Mouse (Mus musculus): ENCODE results near the gene Ppp1r27.
A peak's percentile ranks its signal among the peaks of the same experiment; 100 is the strongest.
"Not testable (repeated sequence)": the region's sequence is repeated elsewhere in the genome, so short reads cannot be mapped to it uniquely, and the experiment has no call there.

Gene Ppp1r27

DNA sequence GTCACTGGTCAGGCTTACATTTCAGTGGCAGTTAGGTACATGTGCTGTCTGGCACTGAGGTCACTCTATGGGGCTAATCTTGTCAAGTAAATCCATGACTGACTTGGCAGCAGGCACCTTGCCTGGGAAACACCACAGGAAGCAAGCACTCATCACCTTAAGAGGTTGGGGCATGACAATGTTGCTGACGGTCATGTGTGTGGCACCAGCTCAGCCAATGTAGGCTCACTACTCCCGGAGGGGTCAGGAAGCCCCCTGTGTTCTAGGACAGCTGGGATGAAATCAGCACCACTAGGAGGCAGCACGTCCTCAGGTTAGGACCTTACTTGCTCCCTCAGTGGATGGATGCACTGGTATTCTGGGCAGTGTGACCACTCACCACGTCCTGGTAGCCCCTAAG, 9.0 kb downstream of the Ppp1r27 start:
- DNase-seq = no peak

DNA sequence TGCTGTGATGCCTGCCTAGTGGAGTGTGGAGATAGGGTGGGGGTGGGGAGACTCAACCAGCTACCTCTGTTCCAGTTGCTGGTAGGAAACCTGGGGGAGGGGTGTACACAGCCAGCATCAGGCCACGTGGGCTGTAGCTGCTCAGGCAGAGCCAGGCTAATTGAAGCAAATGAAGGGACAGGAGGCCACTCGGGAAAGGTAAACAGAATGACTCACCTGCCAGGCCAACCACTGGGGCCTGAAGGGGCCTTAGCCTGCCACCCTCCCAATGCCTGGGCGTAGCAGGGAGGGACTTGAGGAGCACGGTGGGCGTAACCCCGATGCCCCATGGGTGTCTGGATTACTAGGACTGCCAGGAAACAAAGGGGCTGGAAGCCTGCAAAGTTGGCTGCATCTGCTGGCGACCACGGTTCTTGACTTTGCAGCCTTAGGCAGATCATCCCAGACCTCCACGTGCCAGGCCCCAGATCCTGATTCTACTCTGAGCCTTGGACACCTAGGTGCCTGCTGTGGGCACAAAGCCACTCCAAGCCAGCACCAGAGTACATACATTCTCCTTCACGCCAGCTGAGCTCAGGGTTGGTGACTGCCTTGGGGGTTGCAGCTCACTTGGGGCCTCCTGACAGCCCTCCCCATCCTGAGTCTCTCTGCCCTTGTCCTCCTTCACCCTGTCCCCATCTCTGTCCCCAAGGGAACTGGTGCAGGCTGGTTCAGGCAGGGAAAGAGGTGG, 11.5 kb downstream of the Ppp1r27 start:
- no peak for DNase-seq

DNA sequence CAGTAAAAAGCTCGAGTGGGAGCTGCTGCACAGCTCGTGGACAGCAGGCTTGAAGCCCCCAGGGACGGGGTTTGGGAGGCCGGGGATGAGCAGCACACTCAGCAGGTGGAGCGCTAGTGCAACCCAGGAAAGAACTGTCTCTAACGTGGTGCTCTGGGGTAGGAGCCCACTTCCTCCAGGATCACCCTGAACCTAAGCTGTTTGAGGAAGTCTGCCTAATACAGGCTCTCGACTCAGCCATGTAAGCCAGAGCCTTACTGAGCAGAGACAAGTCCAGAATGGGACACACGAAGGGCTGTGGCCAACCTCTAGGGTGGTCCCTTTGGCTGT, 12.0 kb downstream of the Ppp1r27 start:
- DNase-seq = no peak

GRCm38 (mm10) chr11:120538485-120538884, 12.4 kb downstream of the Ppp1r27 start:
- DNase-seq = peak; percentile 82

DNA sequence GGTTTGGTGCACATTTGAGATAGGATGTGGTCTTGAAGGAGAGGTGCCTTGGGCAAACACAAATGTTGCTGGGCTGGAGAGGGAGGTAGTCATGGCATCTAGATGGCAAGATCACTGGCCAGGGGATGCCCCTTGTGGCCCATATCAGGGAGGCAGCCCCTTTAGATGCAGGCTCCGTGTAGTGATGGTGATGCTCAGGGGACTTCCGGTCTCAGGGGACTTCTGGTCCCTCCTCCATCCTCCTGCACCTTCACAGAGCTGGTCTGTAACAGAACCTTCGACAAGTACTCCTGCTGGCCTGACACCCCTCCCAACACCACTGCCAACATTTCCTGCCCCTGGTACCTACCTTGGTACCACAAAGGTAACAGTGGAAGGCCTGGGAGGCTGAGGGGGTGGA, 15.1 kb downstream of the Ppp1r27 start:
- DNase-seq = no peak

DNA sequence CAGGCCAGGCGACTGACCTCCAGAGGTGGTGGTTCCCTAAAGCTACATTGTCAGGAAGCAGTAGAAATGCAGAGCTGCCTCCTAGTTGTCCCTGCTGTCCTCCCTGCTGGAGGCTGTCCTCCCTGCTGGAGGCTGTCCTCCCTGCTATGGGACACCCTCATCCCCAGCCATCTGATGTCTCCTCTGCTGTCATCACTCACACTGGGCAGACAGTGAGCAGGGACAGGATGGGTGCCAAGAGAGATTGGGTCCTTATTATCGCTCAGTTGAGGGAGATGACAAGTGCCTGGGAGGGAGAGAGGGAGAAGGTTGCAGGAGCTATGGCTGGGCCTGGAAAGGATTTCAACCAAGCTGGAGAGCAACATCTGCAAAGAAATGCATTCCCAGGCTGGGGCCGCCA, 15.8 kb downstream of the Ppp1r27 start:
- no peak for DNase-seq

DNA sequence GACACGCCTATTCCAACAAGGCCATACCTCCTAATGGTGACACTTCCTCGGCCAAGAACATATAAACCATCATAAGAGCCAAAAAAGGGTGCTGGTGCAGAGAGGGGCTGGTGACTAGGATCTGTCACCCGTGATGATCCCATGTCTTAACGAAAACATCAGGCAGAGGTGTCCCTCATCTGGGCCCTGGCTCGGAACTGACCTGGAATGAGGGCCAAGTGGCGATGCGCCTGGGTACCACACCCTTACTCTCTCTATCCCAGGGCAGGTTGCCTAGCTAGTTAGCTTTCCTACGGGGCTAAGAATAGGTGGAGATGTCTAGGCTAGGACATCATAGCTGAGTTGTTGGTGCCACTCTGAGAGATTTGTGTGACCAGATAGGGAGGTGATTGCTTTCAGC, 16.8 kb downstream of the Ppp1r27 start:
- no peak for DNase-seq

- no peak for DNase-seq
Observed at GRCm38 (mm10) chr11:120531646-120532045, 19.3 kb downstream of the Ppp1r27 start.

DNA sequence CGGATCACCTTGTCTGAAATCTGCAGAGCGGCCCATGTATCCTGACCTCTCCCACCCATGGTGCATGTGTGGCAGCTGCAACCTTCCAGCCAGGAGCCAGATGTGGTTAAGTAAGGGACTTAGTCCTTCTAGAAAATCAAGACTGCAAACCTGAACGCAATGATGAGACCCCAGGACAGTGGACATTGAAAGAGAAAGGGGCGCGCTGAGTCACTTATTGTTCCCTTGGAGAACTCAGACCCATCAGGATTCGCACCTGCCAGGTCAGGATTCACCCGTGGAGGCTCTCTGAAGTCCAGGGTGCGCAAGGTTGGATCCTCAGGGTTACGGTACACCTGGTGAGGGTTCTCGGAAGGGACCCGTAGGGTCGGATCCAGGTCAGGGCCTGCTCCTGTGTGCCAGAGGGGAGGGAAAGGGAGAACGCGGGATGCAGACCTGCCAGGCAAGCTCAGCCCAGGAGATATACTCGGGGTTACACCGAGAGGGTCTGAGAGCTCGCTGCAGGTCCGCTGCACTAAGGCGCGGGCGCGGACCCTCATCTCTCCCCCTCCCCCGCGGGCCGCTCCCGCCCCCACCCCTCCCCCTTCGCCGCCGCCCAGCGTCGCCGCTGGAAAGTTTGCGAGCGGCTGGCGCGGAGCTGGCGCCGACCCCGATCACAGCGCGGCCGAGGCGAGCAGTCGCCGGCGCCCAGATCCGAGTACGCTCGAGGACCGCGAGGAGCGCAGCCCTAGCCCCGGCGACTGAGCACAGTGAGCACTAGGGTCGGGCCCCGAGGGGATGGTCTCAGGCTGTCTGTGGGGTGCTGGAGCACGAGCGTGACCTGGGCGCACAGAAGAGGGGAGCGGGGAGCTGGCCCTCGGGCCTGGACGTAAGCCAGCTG, 20.6 kb downstream of the Ppp1r27 start, which contains the start of gene Gcgr:
TSS of gene Gcgr (plus strand) at position 615 of the 880 bp plus-strand sequence.
- no peak for DNase-seq

DNA sequence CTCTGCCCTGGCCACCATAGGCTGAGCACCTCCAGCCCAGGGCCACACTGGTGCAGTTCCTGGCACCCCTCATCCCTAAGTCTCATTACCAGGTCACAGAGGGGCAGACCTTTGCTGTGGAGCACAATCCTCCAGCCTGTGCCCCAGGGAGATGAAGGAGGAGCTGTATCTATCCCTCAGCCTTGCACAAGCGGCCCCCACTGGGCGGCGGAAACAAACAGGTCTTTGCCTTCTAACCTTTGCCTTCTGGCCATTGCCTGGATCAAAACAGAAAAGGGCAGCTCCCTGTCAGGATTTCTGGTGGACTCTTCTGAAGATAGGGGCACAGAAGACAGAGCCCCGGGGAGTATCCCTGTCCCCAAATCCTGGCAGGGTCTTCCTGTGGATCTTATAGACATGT, 22.0 kb downstream of the Ppp1r27 start:
- DNase-seq = no peak

DNA sequence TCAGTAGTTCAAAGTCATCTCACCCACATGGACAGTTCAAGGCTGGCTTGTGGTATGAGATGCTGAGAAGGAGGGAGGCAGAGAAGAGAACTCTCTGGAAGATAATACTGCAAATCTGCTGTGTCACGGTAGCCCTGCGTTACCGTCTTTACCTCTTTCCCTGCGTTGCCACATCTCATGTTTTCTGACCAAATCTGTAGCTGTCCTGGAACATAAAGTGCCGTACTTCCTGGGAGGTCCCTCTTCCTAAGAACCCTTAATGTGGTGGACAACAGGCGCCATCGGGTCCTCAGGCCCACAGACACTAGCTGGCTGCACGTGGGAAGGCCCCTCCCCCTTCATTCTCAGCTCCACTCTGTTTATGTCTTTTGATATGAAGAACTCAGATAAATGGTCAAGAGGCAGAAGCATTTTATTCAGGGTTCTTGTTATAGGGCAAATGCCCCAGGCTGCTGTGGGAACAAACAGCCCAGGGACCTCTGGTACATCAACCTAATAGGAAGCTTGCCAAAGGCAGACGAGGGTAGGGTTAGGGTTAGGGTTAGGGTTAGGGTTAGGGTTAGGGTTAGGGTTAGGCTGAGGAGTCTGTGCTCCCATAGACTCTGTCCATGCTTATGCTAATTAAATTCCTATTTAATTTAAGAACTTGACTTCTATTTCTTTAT, 23.1 kb downstream of the Ppp1r27 start:
- no peak for DNase-seq

- DNase-seq = no peak
Observed at GRCm38 (mm10) chr11:120525959-120526358, 25.0 kb downstream of the Ppp1r27 start.

GRCm38 (mm10) chr11:120522581-120522980, 28.4 kb downstream of the Ppp1r27 start:
- DNase-seq = no peak

DNA sequence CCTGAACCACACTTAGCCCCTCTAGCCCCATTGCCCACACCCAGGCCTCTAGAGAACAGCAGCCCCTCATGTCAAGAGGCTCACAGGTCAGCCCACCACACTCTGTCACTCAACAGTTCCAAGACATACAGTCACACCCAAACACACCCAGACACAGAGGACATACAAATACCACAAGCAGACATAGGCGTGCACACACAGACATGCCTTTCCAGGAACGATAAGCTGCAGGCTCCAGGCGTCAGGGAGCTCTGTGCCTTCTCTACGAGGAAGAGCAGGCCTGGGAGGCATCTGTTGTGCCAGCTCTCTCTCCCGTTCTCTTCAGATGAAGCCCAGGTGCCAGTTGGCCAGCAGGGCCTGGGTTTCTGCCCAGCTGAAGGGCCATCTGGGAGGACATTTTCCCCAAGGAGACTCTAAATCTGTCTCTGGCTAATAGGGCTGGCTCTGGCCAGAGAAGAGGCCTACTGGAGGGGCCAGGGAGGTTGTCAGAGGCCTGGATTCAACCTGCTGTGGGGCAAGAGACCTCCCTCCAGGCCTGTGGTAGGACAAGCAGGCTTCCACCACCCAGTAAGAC, 29.9 kb downstream of the Ppp1r27 start:
- DNase-seq = peak; percentile 83

DNA sequence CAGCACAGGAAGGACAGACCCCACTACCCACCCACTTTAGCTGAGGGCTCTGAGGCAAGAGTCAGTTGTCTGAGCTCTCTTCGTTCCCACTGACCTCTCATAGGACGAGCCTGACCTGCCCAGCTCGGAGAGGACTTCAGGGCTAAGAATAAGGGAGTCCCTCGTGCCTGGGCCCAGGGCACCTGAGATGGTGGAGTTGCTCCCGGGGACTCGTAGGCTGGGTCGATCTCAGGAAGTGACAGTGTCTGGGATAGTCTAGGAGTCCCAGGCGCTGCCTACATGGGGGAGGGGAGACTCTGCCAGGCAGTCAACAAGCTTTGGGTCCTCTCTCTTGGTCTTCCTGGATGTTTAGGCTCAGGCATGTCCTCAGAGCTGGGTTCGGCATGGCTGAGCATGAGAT, 30.4 kb downstream of the Ppp1r27 start:
- DNase-seq = no peak

GRCm38 (mm10) chr11:120519738-120520137, 31.2 kb downstream of the Ppp1r27 start:
- no peak for DNase-seq

GRCm38 (mm10) chr11:120518558-120518957, 32.4 kb downstream of the Ppp1r27 start:
- no peak for DNase-seq

DNA sequence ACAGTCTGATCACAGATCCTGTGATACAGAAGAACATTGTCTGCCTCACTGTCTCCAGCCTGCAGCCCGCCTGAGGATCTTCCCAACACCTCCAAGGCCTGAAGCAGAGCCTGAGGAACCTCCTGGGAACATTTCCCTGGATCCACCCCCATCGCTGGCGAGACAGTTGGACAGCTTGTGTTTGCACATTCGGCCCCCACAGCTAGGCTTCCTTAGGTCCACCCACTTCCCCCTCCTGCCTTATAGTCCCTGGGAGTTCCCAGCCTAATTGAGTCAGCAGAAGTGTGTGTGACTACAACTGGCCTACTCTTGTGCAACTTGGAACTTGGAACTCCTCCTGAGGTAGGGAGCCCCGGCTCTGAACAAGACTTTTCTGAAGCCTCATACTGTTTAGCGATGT, 32.9 kb downstream of the Ppp1r27 start:
- DNase-seq = no peak

DNA sequence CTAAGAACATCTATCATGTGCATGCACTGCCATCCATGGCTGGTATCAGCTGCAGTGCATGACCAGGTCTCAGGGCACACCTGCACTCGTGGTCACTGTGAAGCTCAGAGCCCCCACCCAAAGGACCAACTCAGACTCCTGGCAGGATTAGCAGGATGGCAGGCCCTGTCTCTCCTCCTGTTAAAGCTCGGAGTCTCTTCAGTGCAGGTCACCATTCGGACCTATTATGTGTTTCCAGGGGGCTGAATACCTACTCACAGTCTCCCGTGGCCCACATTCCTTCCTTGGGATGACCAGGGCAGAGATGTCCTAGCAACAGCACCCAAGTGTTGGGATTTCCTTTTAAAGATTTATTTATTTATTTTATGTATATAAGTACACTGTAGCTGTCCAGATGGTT, 33.8 kb downstream of the Ppp1r27 start:
- no peak for DNase-seq

DNA sequence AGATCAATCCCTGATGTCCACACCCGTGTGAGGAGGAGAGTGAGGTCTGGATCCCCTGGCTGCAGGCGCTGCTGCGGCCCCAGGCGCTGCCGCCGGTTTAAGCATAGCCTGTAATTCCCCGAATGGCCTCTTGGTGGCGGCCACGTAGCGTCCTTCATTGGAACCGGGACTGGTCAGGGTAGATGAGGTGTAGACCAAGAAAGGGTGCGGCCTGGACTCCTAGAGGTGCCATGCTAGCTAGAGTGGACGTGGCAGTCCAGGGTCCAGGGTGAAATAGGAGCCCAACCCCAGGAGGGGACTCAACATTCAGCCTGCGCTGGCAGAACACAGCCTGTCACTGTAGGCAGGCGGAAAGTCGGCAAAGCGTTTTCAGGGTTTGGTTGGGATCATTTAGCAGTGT, 35.3 kb downstream of the Ppp1r27 start:
- DNase-seq = peak; percentile 93

DNA sequence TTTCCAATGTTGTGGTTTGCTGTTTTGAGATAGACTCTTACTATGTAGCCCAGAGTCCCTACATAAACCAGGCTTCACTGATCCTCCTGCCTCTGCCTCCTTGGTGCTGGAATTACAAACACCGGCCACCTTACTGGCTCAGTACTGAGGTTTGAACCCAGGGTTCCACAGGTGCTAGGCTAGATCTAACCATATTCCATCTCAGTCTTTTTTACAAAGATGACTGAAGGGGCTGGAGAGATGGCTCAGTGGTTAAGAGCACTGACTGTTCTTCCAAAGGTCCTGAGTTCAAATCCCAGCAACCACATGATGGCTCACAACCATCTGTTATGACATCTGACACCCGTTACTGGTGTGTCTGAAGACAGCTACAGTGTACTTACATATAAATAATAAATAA, 36.7 kb downstream of the Ppp1r27 start:
- DNase-seq = not testable (repeated sequence)

DNA sequence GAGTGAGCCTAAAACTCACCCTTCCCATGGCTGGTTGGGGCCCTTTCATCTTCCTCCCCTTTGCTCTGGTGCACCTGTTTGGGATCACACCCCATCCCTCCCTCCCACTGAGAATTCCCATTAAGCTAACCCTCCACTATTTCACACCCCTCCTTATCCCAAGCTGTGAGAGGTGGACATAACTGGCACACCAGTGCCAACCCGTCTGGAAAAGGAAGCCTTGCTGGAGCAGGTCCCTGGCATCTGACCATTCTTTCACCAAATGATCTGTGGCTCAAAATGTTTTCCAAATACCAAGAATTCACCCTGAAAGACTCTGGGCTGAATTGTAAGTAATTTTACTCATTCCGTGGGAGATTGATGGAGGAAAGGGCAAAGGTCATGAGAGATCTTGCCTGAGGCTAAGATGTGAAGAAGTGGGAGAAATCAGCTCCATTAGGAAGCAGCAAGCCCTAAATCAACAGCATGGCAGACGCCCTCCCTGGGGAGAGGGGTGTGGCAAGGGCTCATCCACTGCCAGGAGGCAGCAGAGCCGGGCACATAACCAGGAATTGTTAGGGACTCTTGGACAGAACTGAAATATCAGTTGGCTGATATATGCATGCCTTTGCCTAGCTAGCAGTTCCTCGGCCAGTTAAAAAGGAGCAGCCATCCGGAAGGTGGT, 38.0 kb downstream of the Ppp1r27 start:
- DNase-seq = no peak

All from cerebellum, adult 8-10 months (tissue).